Mouse (Mus musculus) fibroblast of lung, adult 2 months (primary cell): ENCODE results near the gene Zfr.
A peak's percentile ranks its signal among the peaks of the same experiment; 100 is the strongest.
"Not testable (repeated sequence)": the region's sequence is repeated elsewhere in the genome, so short reads cannot be mapped to it uniquely, and the experiment has no call there.

Source experiments
- DNase-seq: peaks from one replicate; pipeline ENCODE4 v3.0.0-alpha.2; 2011; ENCODE audit warnings: low read depth

Zfr gene

DNA sequence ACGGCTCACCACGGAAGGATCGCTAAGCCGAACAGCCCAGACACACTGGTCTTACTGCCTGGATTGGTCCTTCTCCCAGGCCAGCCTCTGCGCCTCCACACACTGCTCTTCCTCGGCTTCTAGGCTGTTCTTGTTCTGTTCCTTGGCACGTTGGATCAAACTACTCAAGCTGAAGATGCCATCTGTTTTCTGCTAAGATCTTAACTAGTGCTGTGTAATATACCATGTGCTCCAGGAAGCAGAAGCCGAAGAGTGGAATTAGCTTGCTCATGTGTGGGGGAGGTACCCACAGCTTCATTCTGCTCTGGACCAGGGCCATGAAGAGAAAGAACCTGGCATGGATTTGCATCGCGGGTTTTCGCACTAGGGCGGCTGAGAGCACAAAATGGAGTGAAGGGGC is 11.2 kb upstream of the Zfr start:
- no peak for DNase-seq

DNA sequence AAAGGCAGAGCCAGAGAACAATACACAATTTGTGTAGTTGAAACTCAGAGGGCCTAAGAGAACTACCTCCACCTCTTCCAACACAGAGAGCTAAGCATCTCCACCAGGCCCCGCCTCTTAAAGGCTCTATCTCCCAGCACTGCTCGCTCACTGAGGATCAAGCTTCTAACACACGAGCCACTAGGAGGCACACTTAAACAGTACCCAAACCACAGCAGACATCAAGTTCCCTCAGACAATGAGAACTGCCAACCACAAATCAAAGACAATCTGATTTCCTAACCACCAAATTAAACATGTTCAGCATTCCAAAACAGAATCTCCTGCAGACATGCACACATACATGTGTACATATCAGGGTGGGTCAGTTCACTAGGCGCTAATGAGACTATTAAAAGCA is 9.4 kb upstream of the Zfr start:
- DNase-seq = no peak

DNA sequence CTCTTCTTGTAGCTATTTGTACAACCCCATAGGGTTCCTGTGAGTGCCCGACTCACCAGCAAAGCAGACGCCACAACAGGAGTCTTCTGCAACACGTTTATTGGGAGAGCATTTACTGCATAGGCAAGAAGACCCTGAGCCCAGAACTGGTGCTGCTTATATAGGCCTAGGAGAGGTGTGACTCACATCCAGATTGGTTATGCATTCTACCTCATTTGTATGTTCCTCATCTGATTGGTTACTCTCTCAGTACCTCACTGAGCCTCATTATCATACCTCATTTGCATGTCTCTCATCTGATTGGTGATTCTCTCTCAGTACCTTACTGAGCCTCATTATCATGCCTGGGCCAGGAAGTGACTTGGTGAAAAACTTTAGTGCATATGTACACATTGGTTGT is 8.7 kb upstream of the Zfr start:
- not testable (repeated sequence) for DNase-seq

DNA sequence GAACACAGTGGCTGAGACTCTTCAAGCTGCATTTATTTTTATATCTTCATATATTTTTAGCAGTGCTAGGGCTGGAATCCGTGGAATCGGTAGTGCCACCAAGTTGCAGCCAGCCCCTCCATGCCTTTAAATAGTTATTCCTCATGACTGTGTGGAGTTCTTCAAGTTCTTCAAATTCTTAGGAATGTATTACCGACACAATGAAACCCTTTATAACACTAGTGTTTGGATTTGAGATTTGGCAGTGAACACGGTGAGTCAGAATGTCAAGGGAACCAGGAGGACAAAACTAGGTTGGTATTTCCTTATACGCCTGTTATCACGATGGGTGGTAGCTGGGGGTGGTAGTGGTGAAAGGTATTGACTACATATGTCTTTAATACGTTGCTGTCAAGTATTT is 6.4 kb upstream of the Zfr start:
- DNase-seq = peak; percentile 84

DNA sequence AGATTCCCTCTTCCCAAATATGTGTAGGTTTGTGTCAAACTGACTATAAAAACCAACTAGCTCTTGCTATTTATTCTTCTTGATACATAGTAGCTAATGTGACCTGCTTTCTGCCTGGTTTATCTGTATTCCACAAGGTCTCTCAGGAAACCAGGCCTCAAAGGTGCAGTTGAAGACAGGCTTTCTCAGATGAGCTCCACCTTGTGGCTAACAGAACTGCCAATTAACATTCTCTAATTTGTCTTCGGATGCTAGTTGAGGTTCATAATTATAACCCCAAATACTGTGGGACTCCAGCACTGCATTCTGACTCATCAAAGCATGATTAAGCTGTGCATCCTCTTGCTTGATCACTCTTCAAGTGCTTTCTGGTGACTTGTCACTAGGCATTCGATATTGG is 4.2 kb upstream of the Zfr start:
- DNase-seq = no peak

DNA sequence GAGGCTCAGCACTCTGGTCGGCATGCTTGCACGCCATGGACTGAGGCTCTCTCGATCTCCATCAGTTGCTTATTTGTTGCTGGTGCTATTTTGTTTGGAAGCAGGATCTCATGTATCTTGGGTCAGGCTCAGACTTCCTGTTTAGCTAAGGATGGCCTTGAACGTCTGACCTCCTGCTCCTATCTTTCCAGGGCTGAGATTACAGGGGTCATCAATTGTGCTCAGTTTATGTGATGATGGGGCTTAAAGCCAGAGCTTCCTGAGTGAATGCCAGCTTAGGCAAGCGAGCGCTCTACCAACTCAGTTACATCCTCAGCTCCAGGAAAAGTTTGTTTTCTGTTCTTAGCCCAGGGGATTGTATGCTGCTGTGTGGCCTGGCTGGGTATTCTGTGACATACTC is 3.1 kb upstream of the Zfr start:
- DNase-seq = no peak

DNA sequence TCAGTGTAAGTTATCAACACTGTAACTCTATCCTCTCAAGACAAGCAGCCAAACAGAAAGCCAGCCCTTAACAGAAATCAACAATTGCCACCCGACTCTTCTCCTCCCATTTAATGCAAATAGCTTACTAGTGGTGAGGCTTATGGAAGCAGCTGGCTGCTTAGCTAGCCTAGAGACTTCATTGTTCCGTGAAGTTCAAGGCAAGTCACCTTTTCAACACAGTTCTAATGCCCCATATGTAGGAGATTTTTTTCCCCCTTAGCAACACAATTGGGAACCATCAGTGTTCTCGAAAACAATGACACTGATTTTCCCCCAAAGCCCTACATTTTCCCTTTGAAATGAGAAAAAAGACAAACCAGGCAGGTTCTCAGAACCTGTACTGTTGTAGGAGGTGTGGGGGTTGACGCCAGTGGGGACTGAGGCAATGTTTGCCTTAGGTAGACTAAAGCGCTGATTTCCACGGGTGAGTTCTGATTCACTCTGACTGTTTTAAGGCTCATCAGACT is 1.9 kb upstream of the Zfr start:
- DNase-seq = no peak

DNA sequence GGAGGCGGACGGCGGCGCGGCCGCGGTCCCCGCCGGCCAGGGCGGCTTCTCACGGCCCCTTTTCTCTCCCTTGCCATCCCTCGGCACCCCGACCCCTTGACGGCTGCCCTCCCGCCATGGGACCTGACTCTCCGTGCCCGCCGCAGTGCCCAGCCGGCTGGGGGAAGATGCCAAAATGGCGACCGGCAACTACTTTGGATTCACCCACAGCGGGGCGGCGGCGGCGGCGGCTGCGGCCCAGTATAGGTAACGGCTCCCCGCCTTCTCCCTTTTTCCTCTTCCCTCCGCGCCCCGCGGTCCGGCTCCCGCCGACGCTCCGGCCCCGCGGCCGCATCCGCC is 431 bp downstream of the Zfr start:
- no peak for DNase-seq

DNA sequence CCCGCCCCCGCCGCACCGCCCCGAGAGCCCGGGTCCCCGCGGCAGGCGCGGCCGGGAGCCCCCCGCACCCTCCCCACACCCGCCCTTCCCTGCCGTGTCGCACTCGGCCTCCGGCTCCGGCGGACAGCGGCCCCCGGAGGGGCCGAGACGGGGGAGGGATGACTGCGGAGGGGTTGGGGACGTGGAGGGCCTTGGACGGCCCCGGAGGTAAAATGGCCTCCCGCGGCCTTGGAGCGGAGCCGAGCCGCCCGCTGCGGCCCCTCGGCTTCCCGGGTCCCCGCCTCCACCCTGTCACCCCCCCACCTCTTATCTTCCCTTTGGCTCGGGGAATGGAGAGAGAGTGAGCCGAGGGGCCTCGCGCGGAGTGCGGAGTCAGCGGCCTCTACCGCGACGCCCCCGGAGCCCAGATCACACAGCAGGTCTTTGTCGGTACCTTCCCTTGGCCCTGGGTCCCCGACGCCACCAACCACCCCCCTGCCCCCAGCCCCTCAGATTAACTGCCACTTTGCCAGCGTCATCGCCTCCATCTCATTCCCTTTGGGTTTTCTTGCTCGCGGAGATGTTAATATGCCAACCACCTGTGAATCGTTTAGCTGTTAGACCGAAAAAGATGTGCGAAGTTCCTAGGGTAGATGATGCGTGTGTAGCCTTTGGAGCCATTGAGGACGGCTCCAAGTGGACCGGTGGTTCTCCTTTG is 949 bp downstream of the Zfr start:
- DNase-seq = no peak

DNA sequence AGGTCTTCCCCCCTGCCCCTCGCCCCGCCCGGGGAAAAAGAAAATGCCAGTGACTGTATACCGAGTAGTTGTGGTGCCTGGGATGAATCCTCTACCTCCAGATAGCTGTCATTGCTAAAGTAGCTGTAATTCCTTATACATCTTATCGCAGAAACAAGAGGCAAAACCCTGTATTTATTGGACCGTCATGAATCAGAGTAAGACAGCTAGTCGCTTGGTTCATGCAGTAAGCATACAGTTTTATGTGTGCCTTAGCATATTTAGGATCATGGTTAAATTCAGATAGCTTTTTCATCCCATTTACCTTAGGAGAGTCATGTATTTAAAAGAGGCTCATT is 1.5 kb downstream of the Zfr start:
- DNase-seq = no peak

DNA sequence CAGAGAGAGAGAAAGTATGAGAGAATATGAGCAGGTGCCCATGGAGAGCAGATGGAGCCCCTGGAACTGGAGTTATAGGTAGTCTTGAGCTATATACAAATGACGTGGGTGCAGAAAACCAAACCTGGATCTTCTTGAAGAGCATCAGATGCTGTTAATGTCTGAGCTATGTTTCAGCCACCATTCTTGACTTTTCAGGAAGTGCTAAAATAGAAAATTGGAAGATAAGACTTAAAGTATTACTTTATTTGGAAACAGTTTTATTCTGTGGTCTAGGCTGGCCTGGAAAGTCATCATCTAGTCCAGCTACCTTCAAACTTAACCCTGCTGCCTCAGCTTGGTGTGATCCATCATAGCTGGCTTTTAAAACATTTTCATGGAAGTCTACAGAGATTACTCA is 7.3 kb downstream of the Zfr start:
- no peak for DNase-seq

DNA sequence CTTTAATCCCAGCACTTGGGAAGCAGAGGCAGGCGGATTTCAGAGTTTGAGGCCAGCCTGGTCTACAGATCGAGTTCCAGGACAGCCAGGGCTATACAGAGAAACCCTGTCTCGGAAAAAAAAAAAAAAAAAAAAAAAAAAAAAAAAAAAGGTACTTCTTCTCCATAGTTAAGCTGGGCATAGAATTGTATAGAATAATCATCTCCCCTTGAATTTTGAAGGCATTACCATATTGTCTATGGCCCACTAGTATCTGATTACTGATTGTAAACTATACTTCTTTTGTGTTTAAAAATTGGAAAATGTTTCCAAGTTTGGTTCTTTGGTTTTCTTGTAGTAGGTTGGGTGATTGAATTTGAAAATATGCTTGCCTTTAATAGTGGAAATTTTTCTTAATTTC is 13.2 kb downstream of the Zfr start:
- DNase-seq = not testable (repeated sequence)

DNA sequence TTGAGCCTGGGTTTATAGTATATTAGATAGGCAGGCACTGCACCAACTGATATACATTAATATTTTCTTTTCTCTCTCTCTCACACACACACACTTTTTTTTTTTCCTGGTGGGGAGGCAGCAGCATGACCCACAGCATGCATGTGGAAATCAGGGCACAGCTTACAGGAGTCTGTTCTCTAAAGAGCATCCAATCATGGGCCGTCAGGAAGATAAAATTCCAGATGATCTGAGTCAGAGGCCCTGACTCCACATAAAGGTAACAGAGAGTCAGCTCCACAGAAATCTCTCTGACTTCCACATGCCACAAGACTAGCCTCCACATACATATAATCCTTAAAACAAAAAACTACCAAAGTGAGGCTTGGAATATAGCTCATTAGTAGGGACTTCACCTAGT is 16.9 kb downstream of the Zfr start:
- no peak for DNase-seq

DNA sequence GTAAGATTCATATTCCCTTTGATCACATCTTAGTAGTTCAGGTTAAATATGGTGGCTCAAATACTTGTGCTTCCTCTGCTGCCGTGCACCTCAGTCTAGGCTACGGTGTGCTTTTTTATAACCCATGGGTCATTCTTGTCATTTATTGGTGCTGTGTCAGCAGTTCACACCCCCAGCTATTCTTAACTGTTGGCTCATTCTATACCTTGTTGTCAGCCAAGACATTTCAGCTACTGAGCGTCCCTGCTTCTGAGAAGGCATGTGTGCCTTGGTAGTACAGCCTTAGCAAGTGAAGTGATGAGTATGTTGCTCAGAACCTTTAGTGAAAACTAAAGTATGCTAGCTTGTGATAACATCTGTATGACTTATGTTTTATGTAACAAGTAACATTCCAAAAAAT is 17.7 kb downstream of the Zfr start:
- DNase-seq = no peak

DNA sequence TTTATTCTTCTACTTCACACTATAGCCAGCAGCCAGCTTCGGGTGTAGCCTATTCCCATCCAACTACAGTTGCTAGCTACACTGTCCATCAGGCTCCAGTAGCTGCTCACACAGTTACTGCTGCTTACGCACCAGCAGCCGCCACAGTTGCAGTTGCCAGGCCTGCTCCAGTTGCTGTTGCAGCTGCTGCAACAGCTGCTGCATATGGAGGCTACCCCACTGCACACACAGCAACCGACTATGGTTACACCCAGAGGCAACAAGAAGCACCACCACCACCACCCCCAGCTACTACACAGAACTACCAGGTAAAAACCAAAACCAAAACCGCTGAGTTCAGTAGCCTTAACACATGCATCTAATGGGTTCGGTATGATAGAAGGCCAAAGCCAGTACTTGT is 18.7 kb downstream of the Zfr start:
- DNase-seq = no peak

DNA sequence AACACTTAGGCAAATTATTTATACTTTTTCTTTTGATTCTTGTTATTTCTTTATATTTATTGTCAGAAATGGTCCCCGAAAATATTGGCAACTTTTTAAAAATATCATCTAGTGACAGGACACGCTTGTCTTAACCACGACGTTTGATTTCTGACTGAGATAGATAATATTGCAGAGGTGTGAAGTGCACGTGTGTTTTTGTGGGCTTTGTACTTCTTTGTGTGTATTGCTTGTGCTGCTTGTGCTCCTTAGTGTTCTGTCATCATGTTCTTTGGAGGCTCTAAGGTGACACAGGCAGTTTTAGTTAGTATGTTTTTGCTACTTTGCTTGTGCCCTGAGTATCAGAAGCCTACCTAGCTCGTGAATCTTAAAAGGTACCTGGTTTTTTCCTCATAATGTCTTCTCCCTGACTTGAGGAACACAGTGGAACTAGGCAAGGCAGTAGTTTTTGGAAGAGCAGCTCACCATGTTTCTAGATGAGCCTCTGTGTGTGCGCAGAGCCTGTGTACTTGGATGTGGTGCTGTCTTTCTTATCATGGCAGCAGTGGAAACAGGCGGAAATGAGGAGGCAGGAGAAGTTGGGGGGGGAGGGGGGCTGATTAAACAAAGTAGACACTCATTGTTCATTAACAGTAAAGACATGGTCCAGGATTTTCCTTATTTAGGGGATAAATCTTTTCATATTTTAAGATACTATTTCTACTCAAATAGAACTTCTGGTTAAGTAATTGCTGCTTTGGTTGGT is 23.5 kb downstream of the Zfr start:
- no peak for DNase-seq

DNA sequence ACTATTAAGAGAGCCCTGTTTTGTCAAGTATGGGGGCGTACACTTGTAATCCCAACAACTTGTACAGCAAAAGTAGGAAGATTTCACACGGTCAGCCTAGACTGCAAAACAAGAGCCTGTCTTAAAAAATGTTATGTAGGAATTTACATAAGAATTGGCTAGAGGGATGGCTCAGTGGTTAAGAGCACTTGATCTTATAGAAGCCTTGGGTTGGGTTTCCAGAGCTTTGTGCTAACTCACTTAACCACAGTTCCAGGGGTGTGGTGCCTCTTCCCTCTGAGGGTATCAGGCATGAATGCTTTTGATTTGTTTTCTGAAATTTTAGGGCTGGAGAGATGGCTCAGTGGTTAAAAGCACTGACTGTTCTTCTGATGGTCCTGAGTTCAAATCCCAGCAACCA is 29.8 kb downstream of the Zfr start:
- DNase-seq = no peak

DNA sequence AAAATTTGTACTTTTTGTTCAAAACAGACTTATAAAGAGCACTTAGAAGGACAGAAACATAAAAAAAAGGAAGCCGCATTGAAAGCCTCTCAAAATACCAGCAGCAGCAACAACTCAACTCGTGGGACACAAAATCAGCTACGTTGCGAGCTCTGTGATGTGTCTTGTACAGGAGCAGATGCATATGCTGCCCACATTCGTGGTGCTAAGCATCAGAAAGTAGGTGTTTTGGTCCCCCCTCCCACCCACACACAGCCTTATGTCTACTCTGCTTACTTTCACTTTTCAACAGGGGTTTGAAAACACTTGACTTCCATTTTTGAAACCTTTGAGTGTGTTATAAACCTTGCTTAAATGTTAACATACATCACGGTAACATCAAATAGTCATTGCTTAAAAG is 31.9 kb downstream of the Zfr start:
- DNase-seq = no peak

DNA sequence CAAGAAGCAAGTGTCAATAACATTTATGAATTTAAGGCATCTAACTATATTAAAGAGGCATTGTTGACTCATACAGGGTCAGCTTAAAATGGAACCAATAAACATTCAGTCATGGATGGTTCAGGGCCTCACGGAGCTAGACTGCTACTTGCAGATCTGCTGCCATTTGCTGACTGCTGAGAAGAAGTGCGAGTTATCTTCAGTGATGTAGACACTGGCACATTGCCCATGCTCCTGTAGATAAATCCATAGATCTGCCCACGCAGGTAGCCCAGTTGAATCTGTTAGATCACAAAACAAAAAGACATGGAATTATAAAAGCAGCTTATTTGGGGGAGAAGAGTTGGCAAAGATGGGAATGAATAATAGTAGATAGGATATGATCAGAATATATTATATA is 36.1 kb downstream of the Zfr start:
- DNase-seq = no peak

DNA sequence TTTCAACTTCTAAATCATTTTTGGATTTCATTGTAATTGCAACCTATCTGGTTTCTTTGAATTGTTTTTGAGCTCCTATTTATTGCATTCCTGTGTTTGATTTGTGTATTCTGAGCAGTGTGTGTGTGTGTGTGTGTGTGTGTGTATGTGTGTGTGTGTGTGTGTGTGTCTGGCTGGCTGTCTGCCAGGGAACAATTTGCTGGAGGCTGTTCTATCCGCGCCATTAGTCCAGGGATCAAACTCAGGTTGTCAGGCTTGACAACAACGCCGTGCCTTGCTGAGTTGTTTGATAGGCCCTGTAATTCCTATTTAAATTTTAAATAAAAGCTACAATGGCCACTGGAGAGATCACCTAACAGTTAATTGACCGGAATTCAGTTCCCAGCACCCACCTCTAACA is 60.5 kb downstream of the Zfr start:
- no peak for DNase-seq

DNA sequence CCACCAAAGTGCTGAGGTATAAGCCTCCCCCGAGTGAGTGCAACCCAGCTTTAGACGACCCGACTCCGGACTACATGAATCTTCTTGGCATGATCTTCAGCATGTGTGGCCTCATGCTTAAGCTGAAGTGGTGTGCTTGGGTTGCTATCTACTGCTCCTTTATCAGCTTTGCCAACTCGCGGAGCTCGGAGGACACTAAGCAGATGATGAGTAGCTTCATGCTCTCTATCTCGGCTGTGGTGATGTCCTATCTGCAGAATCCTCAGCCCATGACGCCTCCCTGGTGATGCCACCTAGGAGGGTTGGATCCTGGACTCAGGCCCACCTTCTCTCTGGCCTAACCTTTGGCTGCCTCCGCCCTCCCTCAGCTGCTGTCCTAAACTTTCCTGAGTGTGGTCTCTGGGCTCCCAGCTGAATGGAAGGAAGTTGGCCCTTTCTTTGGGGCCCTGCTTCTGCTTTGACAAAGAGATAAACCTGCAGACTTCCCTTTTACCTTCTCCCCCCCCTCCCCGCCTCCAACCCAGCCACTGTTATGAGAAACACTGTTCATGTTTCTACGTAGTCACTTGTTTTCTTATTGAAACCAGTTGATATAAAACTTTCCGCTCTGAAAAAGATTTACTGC is 63.7 kb downstream of the Zfr start:
- DNase-seq = not testable (repeated sequence)

DNA sequence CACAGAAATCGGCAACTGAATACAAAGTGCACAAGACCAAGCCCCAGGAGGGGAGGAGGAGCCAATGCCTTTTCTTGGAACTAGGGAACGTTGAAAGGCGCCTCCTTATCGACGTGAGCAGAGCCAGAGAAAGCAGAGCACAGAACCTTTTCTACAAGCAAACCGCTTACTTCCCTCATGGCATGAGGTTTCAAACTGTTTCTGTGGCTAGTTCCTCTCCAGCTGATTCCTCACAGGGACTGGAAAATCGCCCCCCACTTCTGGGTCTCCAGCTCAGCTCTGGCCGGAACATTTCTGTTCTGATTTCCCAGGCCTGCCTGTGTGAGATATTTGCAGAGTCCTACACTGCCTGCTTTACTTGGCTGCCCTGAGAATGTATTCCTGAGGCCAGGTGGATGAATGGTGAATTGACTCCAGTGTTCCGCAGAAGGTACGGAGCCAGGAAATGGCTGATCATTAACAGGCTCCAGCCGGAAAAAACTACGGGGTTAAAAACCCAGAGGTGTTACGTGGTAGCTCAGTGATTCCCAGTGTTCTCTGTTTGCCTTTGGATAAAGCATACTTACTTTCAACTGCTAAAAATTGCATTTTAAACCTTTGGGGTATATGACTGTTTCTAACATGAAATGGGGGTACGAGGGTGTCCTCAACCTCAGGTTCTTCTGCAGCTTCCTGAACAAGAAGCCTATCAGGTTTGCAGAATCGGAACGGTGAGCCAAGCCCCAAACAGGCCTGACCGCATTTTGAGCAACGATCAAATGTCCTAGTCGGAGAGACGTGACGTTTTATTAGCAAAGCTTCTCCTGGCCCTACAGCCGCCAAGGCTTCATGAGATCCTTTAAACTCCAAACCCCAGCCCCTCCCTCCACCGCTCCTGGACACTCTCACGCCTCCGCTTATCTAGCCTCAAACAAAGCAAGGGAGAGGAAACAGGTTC is 76.5 kb downstream of the Zfr start:
- peak; percentile 60 for DNase-seq
